Mouse (Mus musculus) MEL (cell line): Measurements from ENCODE around the gene Tmem254b. TPM values are rescaled to one million over a fixed set of nuclear protein-coding genes. Genes with fewer than 3 reads are reported as not detected.
"Not testable (repeated sequence)": the region's sequence is repeated elsewhere in the genome, so short reads cannot be mapped to it uniquely, and the experiment has no call there.

ENCODE experiments used
- DNase-seq: peaks from one replicate; pipeline ENCODE4 v3.0.0; 2011; ENCODE audit warnings: low read depth, low spot score
- H3K27ac ChIP-seq: 2 replicates; pipeline ENCODE4 v1.5.1; 2012; ENCODE audit warnings: low read depth, mild to moderate bottlenecking, control low read depth, low read length, moderate library complexity; ENCODE audit not compliant: control insufficient read depth
- H3K27me3 ChIP-seq, 2 experiments: fragments of 150-350 bp in 1 of 2; sonication (generic) in 1 of 2; 2 replicates each; pipeline ENCODE4 v1.6.1; 2012; ENCODE audit warnings: low read length in 2 of 2, mild to moderate bottlenecking in 2 of 2, improper control_type of control experiment in 1 of 2, moderate library complexity in 1 of 2; ENCODE audit not compliant: insufficient read depth in 2 of 2, control insufficient read depth in 1 of 2
- H3K36me3 ChIP-seq, 2 experiments: 2 replicates each; pipeline ENCODE4 v1.6.1; 2012 to 2014; ENCODE audit warnings: low read length in 2 of 2, improper control_type of control experiment in 1 of 2, inconsistent platforms in 1 of 2, mild to moderate bottlenecking in 1 of 2; ENCODE audit not compliant: insufficient read depth in 2 of 2, control insufficient read depth in 1 of 2
- H3K4me1 ChIP-seq, 2 experiments: fragments of 150-350 bp in 1 of 2; sonication (generic) in 1 of 2; 2 replicates each; pipeline ENCODE4 v1.6.1; 2012; ENCODE audit warnings: low read length in 2 of 2, improper control_type of control experiment in 1 of 2, mild to moderate bottlenecking in 1 of 2; ENCODE audit not compliant: insufficient read depth in 2 of 2, control insufficient read depth in 1 of 2
- H3K4me3 ChIP-seq, 2 experiments: fragments of 150-350 bp in 1 of 2; sonication (generic) in 1 of 2; 2 replicates each; pipeline ENCODE4 v1.5.1; 2012; ENCODE audit warnings: low read depth in 2 of 2, low read length in 2 of 2, mild to moderate bottlenecking in 2 of 2, moderate library complexity in 2 of 2, control low read depth in 1 of 2, improper control_type of control experiment in 1 of 2; ENCODE audit not compliant: control insufficient read depth in 1 of 2, insufficient read depth in 1 of 2
- H3K79me2 ChIP-seq: 2 replicates; pipeline ENCODE4 v1.6.1; 2012; ENCODE audit warnings: mild to moderate bottlenecking, low read length, moderate library complexity; ENCODE audit not compliant: control insufficient read depth, poor library complexity, insufficient read depth
- H3K9ac ChIP-seq: 2 replicates; pipeline ENCODE4 v1.6.1; 2012; ENCODE audit warnings: low read depth, mild to moderate bottlenecking, control low read depth, low read length, moderate library complexity; ENCODE audit not compliant: control insufficient read depth, poor library complexity, severe bottlenecking
- H3K9me3 ChIP-seq: fragments of 150-350 bp; sonication (generic); replicated peaks from 2 replicates; pipeline ENCODE4 v1.6.1; 2012; ENCODE audit warnings: mild to moderate bottlenecking, low read length, improper control_type of control experiment, moderate library complexity; ENCODE audit not compliant: insufficient read depth
- polyA plus RNA-seq, 2 experiments: library from polyadenylated mRNA; stranded (reverse) in 1 of 2; unstranded in 1 of 2; fragments of >175 nt in 1 of 2; fragments of >200 nt in 1 of 2; gene quantifications; 2 replicates each; pipeline versions ENCODE4 v1.2.1 to v1.2.4; 2012; ENCODE audit warnings: low replicate concordance in 2 of 2, low read depth in 1 of 2; ENCODE audit not compliant: insufficient read length in 2 of 2, insufficient read depth in 1 of 2, missing spikeins in 1 of 2
- total RNA-seq: library from RNA; depleted of rRNA; stranded (reverse); fragments of 300-350 nt; gene quantifications from 2 replicates; pipeline ENCODE4 v1.2.3, GENCODE M21; 2012

Tmem254b gene
- total and polyA plus RNA-seq, 3 experiments = 3.7 to 7.7 TPM; not detected in 1

- H3K27ac ChIP-seq, H3K4me1 ChIP-seq, H3K27me3 ChIP-seq, DNase-seq, H3K9ac ChIP-seq, H3K79me2 ChIP-seq, H3K4me3 ChIP-seq, H3K36me3 ChIP-seq, H3K9me3 ChIP-seq: not testable (repeated sequence)
Observed at GRCm38 (mm10) chr14:26182380-26182779, 24.5 kb downstream of the Tmem254b start, which contains the start of gene Plac9b. TSS of gene Plac9b (minus strand) at chr14:26182480.

- not testable (repeated sequence) for H3K4me1 ChIP-seq, DNase-seq, H3K9me3 ChIP-seq, H3K9ac ChIP-seq, H3K27me3 ChIP-seq, H3K79me2 ChIP-seq, H3K4me3 ChIP-seq, H3K36me3 ChIP-seq, H3K27ac ChIP-seq
Observed at GRCm38 (mm10) chr14:26181660-26182059, 25.2 kb downstream of the Tmem254b start.

GRCm38 (mm10) chr14:26175028-26175427, 31.8 kb downstream of the Tmem254b start:
- H3K9me3 ChIP-seq, H3K4me1 ChIP-seq, H3K79me2 ChIP-seq, H3K9ac ChIP-seq, H3K27me3 ChIP-seq, DNase-seq, H3K27ac ChIP-seq, H3K4me3 ChIP-seq, H3K36me3 ChIP-seq: not testable (repeated sequence)

- H3K27me3 ChIP-seq, DNase-seq, H3K79me2 ChIP-seq, H3K4me1 ChIP-seq, H3K9ac ChIP-seq, H3K9me3 ChIP-seq, H3K4me3 ChIP-seq, H3K27ac ChIP-seq, H3K36me3 ChIP-seq: not testable (repeated sequence)
Observed at GRCm38 (mm10) chr14:26173955-26174354, 32.9 kb downstream of the Tmem254b start.

- H3K9ac ChIP-seq, H3K4me3 ChIP-seq, H3K79me2 ChIP-seq, H3K9me3 ChIP-seq, H3K36me3 ChIP-seq, DNase-seq, H3K27me3 ChIP-seq, H3K27ac ChIP-seq, H3K4me1 ChIP-seq: not testable (repeated sequence)
Observed at GRCm38 (mm10) chr14:26165266-26165665, 41.6 kb downstream of the Tmem254b start.

- H3K4me1 ChIP-seq, H3K79me2 ChIP-seq, DNase-seq, H3K27me3 ChIP-seq, H3K9me3 ChIP-seq, H3K4me3 ChIP-seq, H3K27ac ChIP-seq, H3K9ac ChIP-seq, H3K36me3 ChIP-seq: not testable (repeated sequence)
Observed at GRCm38 (mm10) chr14:26162423-26162822, 44.4 kb downstream of the Tmem254b start.

- H3K27me3 ChIP-seq, H3K4me1 ChIP-seq, H3K4me3 ChIP-seq, H3K27ac ChIP-seq, H3K79me2 ChIP-seq, H3K9ac ChIP-seq, DNase-seq, H3K36me3 ChIP-seq, H3K9me3 ChIP-seq: not testable (repeated sequence)
Observed at GRCm38 (mm10) chr14:26161156-26161555, 45.7 kb downstream of the Tmem254b start.
